Mouse (Mus musculus) E14TG2a.4 (cell line): Measurements from ENCODE around the gene Sept1.

Experiments
- CTCF ChIP-seq: conservative IDR thresholded peaks from 2 replicates; pipeline ENCODE4 v1.5.1; 2014; ENCODE audit warnings: low read length
- NANOG ChIP-seq: IDR thresholded peaks from 2 replicates; pipeline ENCODE4 v1.6.1; 2014; ENCODE audit warnings: borderline replicate concordance, low read length, mixed read lengths

- no peak for TF ChIP-seq NANOG
- TF ChIP-seq CTCF, result peak; percentile 65
These were observed 27.6 kb upstream of the Sept1 start, which contains the start of gene Dctpp1 for GRCm38 (mm10) chr7:127260309-127261111.
